9 mouse cellular contexts compared by ENCODE assay signal in the genomic region with DNA sequence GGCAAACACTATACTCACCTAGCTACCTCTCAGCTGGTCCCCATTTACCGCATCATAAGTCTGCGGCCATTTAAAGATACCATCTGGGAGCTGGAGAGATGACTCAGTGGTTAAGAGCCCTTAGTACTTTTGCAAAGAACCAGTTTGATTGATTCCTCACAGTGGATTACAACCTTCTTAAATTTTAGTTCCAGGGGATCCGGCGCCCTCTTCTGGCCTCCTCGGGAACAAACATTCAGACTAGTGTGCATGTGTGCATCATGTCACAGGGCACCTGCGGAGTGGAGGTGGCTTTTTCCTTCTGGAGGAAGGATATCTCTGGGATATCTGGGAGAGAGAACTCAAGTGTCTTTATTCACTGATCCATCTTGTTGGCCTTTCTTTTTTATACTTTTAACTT. TPM values are rescaled to one million over a fixed set of nuclear protein-coding genes. Genes with fewer than 3 reads are reported as not detected.
DNase-seq lines count a peak whose midpoint lies in the region; TF ChIP-seq lines count a peak whose summit lies in the region.
"Had no signal": no experiment of that assay in that cellular context is flagged by ENCODE, and none has a peak within 500 bp of the region (broad histone marks: within the 10 kb centered on the region; RNA-seq: fewer than 3 reads in every experiment).

No protein-coding gene starts in this region.

- peak; percentile 60 for TF ChIP-seq CTCF in cortical plate, adult 2 months (IDR thresholded peaks at IDR 0.05; ENCODE audit: extremely low read depth, insufficient read depth, low read length)
- TF ChIP-seq CTCF in lung, adult 2 months (IDR thresholded peaks at IDR 0.05; ENCODE audit: insufficient read depth, low read length) = peak; percentile 66; the same call in 1 of the 2 replicates

- WGBS in lung, adult 2 months = 24% methylated on average over 6 of the region's 6 CpGs

- no peak for TF ChIP-seq POLR2A in cortical plate, adult 2 months (IDR thresholded peaks at IDR 0.05; ENCODE audit: extremely low read depth, insufficient read depth, low read length)
- TF ChIP-seq POLR2A in lung, adult 2 months (IDR thresholded peaks at IDR 0.05; ENCODE audit: borderline replicate concordance, extremely low read depth, low read depth, low read length) = no peak

- DNase-seq in ovary, postnatal 36 days (ENCODE audit: low spot score) = peak; percentile 62
- DNase-seq in ovary, adult 18-20 months (ENCODE audit: low spot score) = no peak
- DNase-seq in adrenal gland, adult 2 months = peak; percentile 83
- DNase-seq in kidney, postnatal 10 days = peak; percentile 85
- DNase-seq in lung, adult 2 months = peak; percentile 67
- DNase-seq in spleen, adult 18-20 months = peak; percentile 34 to 73

- H3K27ac ChIP-seq in cortical plate, adult 2 months (ENCODE audit: insufficient read depth, low read length) = no peak overlapping the region
- H3K27ac ChIP-seq: hindbrain, embryonic 15.5 days; stomach, embryonic 15.5 days had no signal

- no peak overlapping the region for H3K4me3 ChIP-seq in cortical plate, adult 2 months (ENCODE audit: insufficient read depth, low read length)
- no peak overlapping the region for H3K4me3 ChIP-seq in lung, adult 2 months (replicated peaks; ENCODE audit: extremely low read depth, low read depth, low read length)
- H3K4me3 ChIP-seq: hindbrain, embryonic 15.5 days; stomach, embryonic 15.5 days had no signal

- peaks cover 2% of the 10 kb centered on the region; the same call in 1 of the 2 replicates for H3K4me1 ChIP-seq in cortical plate, adult 2 months (ENCODE audit: control insufficient read depth, insufficient read depth, low read length)
- H3K4me1 ChIP-seq in lung, adult 2 months (ENCODE audit: control insufficient read depth, insufficient read depth, low read length) = peaks cover 3% of the 10 kb centered on the region; the same call in 1 of the 2 replicates

RNA-seq across cellular contexts. Expression of a gene that starts 5.1 kb away (rescaled TPM):
- total RNA-seq in adrenal gland, adult 2 months (2021) = 100 to 1,000 TPM; 172 to 181 TPM
- polyA plus RNA-seq in adrenal gland, adult 2 months (2012; rRNA removed) = 118 and 132 TPM in 2 replicates
- 97.9 and 101 TPM in 2 replicates for polyA plus RNA-seq in cortical plate, adult 2 months (2012; rRNA removed)
- polyA plus RNA-seq in lung, adult 2 months (2012; rRNA removed) = 32.6 and 44.4 TPM in 2 replicates

RNA-seq across cellular contexts. Expression of a gene that starts 31.6 kb away (rescaled TPM):
- total RNA-seq in adrenal gland, adult 2 months (2021) = 1 to 10 TPM; 5.6 to 5.8 TPM
- polyA plus RNA-seq in adrenal gland, adult 2 months (2012; rRNA removed) = 4.2 and 4.3 TPM in 2 replicates
- 24.4 and 24.7 TPM in 2 replicates for polyA plus RNA-seq in cortical plate, adult 2 months (2012; rRNA removed)
- polyA plus RNA-seq in lung, adult 2 months (2012; rRNA removed) = 2.8 and 3.0 TPM in 2 replicates

RNA-seq across cellular contexts. Expression of a gene that starts 38.8 kb away (rescaled TPM):
- total RNA-seq in adrenal gland, adult 2 months (2021) = 100 to 1,000 TPM; 116 to 132 TPM
- 55.2 and 65.0 TPM in 2 replicates for polyA plus RNA-seq in adrenal gland, adult 2 months (2012; rRNA removed)
- 47.8 and 51.6 TPM in 2 replicates for polyA plus RNA-seq in cortical plate, adult 2 months (2012; rRNA removed)
- 35.5 and 53.2 TPM in 2 replicates for polyA plus RNA-seq in lung, adult 2 months (2012; rRNA removed)

RNA-seq across cellular contexts. Expression of a gene that starts 41.8 kb away (rescaled TPM):
- not detected for total RNA-seq in adrenal gland, adult 2 months (2021)
- polyA plus RNA-seq in adrenal gland, adult 2 months (2012; rRNA removed) = 0.06 and 0.19 TPM in 2 replicates
- 0.04 TPM in 1 of 2 replicates, not detected in the other for polyA plus RNA-seq in cortical plate, adult 2 months (2012; rRNA removed)
- not detected in 2 replicates for polyA plus RNA-seq in lung, adult 2 months (2012; rRNA removed)
